Mouse (Mus musculus): Measurements from ENCODE around the gene Tmem125.
A peak's percentile ranks its signal among the peaks of the same experiment; 100 is the strongest.
"Not testable (repeated sequence)": the region's sequence is repeated elsewhere in the genome, so short reads cannot be mapped to it uniquely, and the experiment has no call there.

Tmem125 gene

DNA sequence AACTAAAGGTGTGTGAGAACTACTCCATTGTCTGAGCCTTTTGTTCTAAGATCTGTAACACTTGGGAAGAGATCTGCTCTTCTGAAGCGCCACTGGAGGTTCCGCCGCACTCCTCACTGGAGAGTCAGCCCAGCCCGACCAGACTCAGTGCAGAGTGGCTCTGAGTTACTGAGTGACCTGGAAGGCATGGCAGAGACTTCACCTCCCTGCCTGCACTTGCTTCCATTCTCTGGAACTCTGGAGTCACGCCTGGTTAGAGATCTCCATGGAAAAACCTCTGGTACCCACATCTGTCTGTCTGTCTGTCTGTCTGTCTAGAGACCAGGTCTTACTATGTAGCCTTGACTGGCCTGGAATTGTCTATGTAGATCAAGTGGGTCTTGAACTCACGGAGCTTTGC lies 8.2 kb downstream of the Tmem125 start:
- DNase-seq = peak; percentile 41

DNA sequence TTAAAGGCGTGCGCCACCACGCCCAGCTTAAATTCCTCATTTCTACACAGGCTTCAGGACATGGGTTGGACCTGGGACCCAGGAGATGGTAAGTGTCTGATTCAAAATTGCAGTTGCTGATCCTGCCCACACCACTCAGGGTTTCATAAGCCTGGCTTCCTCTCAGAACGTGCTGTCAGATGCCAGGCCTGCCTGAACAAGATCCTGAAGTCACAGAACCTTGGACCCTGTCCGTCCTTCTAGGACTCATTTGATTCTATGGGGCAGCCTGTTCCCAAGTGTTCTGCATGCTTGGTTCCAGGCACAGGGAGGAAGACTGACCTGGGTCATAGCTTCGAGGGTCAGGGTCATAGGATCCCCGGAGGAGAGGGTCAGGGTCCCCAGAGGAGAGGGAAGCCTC lies 10.2 kb downstream of the Tmem125 start:
- DNase-seq = peak; percentile 32

DNA sequence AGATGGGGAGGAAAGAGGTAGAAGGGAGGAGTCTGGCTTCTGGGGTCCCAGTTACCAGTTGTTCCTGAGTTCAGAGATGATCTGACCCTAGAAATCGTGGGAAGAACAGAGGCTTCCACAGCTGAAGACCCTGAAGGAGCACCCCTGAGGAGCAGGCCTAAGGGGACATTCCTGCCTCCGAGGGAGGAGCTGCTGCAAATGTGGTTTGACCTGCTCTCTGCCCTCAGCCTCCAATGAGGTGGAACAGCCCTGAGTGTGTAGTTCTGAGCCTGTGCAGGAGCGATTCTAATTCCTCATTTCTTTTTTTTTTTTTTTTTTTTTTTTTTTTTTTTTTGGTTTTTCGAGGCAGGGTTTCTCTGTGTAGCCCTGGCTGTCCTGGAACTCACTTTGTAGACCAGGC lies 10.7 kb downstream of the Tmem125 start:
- peak; percentile 56 for DNase-seq

DNA sequence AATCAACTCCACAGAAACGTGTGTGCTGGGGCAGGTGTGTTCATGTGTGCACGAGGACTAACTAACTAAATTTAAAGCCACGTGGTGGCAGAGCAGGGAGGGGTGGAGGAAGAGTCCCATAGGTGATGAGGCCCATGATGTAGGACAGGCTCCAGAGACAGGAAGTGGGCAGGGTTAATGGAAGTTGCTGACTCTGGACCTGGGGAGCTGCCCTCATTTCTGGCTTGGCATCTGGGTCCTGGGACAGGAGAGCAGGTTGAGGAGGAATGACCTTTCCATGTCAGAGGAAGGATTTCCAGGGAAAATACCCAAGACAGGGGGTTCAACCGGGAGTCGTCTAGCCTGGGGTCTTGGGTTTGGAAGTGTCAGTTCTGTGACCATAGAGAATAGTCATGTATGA lies 11.2 kb downstream of the Tmem125 start:
- DNase-seq = no peak

DNA sequence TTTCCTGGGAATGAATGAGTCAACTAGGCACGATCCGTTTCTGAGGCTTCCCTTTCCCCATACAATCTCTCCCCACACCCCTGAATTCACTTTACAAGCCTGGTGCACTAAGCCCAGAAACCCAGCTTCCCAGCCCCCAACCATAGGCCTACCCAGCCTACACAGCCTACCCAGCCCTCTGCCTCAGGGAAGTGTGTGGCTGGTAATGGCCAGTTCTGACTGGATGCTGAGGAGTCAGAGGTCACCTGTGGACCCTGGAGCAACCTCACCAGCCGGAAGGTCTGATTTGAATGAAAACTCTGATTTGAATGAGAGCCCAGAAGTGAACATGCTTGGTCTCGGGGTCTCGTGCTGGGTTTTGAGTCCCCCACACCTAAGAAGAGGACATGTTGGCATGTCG lies 16.1 kb downstream of the Tmem125 start:
- DNase-seq = peak; percentile 76

DNA sequence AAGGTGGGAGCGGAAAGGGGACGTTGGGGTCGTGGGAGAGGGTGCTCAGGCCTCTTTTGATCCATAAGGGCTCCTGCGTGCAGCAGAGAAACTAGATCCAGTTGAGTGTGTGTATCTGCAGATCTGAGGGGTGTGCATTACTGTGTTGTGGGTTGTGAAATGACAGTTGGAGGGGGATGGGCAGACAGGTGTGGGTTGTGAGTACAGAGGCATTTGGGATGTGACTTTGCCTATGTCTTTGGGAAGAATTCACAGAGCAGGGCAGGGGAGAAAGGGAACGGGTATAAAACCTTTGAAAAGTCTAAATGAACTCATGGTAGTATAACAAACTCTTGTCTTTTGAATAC lies 16.5 kb downstream of the Tmem125 start:
- no peak for DNase-seq

DNA sequence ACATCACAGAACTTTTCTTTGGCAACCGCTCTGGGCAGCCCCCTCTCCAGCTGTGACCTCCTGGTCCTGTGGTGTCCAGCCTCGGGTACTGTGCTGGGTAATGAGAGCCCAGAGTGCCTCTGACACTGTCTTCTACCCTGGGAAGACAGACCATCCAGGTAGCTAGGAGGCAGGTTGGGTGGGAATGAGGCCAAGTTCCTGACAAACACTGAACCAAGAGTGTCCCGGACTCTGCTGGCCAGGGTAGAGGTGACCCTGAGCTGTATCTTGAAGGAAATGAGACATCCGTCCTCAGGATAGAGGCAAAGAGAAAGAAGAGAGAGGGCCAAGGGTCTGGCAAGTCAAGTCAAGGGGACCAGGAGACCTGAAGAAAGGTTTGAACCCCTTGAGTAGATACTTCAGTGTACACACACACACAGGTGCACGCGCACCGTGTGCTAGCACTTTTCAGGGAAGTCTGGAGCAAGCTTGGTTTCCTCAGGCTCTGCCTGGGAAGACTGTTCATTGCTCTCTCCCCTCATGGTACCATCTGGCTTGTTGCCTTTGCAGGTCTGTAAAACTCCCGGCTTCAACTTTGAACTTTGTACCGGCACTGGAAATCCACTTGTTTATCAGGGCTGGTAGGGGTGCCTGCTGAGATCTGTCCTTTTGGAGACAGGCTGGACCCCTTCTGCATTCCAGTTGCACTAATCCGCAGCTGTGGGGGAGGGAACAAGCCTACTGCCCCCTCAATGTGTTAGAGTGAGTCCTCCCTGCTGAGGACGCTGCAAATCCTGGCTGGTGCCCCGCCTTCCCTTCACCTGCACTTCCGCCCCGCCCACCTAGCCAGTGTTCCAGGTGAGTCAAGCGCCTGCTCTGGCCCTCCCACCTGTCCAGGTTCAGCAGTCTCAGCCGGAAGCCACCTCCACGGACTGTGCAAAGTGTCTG lies 17.2 kb downstream of the Tmem125 start, which contains the start of gene 2610528J11Rik:
2610528J11Rik (plus strand) TSS at position 592 of the 927 bp plus-strand sequence.
- DNase-seq = peak; percentile 88

DNA sequence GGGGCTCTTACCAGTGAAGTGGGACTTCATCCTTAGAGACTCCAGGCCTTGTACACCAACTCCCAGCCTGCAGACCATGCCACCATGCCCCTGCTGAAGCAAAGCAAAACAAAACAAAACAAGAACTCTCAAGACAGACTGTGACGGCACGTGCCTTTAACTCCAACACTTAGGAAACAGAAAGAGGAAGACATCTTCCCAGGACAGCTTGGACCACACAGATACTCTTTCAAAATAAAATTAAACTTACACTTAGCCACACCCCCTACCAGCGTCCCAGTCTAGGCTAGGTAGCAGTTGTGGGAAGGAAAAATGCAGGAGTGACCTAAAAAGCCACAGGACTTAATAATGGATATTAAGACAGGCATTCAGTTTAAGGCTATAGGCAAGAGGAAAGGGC lies 18.1 kb downstream of the Tmem125 start:
- no peak for DNase-seq

DNA sequence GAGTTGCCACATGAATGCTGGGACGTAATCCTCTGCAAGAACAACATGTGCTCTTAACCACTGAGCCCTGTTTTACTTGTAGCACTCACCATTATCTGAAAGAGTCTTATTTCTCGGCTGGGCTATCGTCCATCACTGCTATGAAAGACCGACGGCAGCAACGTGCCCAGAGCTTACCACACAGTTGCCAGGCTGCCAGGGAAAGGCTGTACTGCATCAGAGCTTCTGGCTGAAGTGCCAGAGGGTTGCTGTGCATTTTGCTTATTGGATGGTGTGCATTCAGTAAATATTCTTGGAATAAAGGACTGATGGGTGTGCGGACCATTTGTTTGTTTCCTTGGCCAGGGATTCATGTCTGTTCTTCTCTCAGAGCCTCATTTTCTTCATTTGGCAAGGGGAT lies 19.9 kb downstream of the Tmem125 start:
- DNase-seq = no peak

DNA sequence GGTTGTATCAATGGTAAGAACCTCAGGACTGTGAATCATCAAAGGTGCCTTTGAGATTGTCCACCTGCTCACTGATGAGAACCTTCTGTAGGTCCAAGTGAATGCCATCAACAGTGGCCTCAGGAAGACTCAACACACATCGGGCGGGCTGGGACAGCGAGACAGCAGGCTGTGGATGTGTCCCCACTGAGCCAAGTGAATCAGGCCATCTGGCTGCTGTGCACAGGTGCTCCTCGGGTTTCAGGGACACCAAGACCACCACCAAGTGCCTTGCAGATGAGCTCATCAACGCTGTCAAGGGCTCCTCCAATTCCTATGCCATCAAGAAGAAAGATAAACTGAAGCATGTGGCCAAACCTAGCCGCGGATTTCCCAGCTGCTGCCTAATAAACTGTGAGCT lies 21.6 kb downstream of the Tmem125 start:
- no peak for DNase-seq

DNA sequence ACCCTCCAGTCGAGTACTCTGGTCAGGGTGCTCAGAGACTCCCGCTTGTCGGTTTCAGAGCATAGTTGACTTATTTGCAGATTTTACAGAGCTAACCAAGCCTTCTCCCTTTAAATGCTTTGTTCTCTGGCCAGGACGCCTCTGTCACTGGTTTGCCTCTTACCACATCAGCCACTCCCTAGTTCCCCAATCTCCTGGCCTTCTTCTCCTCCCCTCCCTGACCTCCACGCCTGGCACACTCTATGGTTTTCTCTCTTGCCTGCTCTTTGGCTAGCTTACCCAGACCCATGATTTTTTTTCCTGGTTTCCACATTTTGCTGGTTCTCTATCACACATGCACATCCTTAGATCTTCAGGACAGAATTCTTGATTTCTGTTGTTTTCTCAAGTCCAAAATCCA lies 25.6 kb downstream of the Tmem125 start:
- no peak for DNase-seq

DNA sequence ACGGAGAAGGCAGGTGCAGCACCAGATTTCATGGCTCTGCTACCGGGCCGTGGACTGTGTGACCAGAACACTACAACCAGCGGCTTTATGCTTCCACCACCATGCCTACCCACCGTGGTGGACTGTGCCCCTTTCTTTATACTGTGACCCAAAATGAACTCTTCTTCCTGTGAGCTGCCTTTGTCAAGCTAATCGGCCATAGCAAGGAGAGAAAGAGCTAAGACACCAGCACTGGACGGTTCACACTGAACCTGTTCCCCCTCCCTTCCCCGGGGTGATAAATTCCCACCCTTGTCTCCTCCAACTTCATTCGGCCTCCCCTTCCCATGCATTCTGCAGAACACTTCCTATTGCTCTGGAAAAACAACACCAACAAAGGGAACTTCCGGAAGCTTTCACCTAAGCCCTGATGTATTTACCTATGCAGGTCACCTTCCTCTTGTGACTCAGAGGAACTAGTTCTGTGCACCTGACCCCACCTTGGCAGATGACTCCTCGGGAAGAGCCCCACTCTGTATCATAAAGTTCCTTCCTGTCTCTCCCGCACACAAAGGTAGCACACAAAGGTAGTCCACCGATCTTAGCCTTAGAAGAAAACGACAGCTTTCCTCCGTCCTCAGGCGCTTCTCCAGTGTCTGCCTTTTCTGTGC lies 26.2 kb downstream of the Tmem125 start:
- DNase-seq = no peak

DNA sequence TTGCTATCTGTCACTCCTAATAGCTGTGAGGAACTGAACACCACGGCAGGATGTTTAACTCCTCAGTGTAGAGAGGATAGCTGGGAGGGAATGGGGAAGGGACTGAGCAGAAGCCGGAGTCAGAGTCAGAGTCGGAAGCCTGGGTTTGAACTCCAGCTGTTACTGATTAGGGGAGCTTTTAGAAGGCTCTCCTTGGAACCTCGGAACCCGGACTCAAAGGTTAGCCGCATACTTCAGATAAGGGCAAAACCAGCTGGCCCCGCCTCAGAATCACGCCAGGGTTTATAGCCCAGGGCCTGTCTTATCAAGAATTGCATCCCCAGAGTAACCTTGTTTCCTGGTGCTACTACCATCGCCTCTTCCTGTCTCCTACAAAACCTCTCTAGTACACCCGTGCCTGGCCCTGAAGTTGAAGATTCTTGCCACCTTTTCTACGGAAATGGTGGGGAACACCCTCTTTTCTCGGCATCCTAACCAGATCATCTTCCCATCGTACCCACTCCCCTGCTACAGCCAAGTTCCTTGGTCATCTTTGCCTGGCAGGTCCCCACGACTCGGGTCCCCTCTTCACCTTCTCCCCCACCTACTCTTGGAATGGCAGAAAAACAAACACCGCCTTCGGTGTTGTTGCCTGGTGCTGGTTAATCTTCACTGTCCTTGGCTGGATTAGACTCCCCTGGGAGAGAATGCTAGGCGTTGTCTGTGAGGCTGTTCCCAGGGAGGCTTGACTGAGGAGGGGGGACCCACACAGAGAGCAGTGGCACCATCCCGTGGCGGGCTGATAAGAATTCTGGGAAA lies 26.9 kb downstream of the Tmem125 start:
- DNase-seq = peak; percentile 59

DNA sequence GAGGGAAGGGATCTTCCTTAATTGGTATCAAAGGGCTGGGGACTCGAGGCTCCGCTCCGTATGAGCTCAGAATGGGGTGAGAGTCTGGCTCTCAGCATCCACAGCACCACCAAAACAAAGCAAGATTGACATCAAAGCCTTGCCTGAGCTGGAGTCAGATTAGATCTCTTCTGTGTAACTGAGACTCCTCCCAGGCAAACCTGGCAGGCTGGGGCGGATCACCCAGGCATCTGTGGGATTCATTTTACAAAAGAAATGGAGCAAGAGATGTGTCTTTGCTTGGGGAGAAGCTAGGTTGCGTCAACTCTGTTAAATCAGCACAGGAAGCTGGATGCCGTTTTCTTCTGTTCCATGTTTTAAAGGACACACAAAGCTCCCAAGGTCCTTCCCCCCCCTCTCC lies 34.8 kb downstream of the Tmem125 start:
- DNase-seq = no peak

DNA sequence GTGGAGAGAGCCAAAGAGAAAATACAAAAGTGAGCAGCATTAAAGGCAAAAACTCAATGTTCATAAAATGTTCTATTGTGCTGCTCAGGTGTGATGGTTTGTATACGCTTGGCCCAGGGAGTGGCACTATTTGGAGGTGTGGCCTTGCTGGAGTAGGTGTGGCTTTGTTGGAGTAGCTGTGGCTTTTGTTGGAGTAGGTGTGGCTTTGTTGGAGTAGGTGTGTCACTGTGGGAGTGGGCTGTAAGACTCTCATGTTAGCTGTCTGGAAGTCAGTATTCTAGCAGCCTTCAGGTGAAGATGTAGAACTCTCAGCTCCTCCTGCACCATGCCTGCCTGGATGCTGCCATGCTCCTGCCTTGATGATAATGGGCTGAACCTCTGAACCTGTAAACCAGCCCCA lies 36.7 kb downstream of the Tmem125 start:
- DNase-seq = not testable (repeated sequence)

DNA sequence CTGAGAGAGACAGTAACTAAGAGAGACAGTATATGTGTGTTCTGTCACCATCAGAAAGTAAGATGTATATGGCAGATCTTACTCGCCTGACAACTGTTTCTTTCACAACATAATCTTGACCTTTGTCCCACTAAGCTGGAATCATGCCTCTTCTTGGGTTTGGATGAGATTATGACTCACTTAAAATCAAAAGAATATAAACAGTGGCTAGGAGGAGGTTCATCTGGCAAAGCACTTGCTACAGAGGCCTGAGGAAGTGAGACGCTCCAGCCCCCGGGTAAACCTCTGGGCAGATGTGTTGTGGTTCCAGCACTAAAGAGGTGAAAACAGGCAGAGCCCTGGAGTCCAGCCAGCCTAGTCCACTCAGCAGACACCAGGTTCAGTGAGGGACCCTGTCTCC lies 38.3 kb downstream of the Tmem125 start:
- DNase-seq = no peak

DNA sequence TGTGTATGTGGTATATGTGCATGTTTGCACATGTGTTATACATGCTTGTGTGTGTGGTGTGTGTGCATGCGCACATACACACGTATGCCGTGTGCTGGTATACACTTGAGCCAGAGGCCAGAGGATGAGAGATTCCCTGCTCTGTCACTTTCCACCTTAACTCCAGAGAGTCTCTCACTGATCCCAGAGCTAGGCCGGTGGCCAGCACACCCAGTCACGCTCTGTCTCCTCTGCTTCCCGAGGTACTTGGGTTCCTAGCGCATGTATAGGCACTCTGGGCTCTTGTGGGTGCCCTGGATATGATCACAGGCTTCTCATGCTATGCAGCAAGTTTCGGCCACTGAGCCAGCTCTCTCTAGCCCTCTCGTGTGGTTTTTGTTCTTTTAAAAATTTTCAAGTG lies 43.1 kb downstream of the Tmem125 start:
- DNase-seq = no peak

DNA sequence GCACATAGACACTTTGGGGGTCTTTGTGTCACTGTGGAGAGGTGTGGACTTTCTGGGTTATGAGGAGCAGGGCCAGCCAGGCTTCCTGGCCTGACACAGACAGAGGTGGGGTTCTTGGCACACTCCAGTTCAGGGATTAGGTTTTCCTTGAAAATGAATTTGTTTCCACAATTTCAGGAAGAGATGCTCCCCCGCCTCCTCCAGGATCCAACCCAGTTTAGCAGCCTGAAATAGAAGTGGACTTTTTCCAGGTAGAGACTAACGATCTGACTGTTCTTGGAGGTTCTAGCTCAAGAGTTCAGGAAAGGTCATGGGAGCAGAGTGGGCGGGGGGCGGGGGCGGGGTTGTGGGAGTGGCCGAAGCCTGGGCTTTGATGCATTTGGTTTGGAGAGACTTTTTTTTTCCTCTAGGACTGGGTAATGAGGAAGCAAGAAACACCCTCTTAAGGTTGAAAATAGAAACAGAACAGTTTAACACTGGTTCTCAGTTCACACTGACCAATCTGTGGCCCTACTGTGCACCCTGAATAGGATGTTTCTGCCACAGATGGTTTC lies 43.6 kb downstream of the Tmem125 start:
- DNase-seq = peak; percentile 43
